Mouse (Mus musculus) olfactory bulb, adult 2 months (tissue): ENCODE results near the gene Slc35c1.
"Not testable (repeated sequence)": the region's sequence is repeated elsewhere in the genome, so short reads cannot be mapped to it uniquely, and the experiment has no call there.

Experiments
- CTCF ChIP-seq: fragments of 200-500 bp; IDR thresholded peaks from 2 replicates; pipeline ENCODE4 v1.5.1; 2012; ENCODE audit warnings: low read depth, mild to moderate bottlenecking, low read length, moderate library complexity; ENCODE audit not compliant: insufficient read depth
- POLR2A ChIP-seq: fragments of 200-500 bp; IDR thresholded peaks from 2 replicates; pipeline ENCODE4 v1.6.1; 2012; ENCODE audit warnings: mild to moderate bottlenecking, low read depth, low read length, moderate library complexity; ENCODE audit not compliant: insufficient read depth

GRCm38 (mm10) chr2:92476580-92476979, 16.2 kb upstream of the Slc35c1 start:
- TF ChIP-seq CTCF, POLR2A: not testable (repeated sequence)
